Mouse (Mus musculus) megakaryocyte, embryonic 14.5 days (primary cell): ENCODE results near the gene Stpg1.

Source experiments
- FLI1 ChIP-seq: IDR thresholded peaks from 2 replicates; pipeline ENCODE4 v1.6.1; 2012; ENCODE audit warnings: low read length, inconsistent platforms, mixed read lengths
- GATA1 ChIP-seq: IDR thresholded peaks from 3 replicates; pipeline ENCODE4 v1.6.1; 2012; ENCODE audit warnings: mixed read lengths, low read length, inconsistent platforms, borderline replicate concordance

DNA sequence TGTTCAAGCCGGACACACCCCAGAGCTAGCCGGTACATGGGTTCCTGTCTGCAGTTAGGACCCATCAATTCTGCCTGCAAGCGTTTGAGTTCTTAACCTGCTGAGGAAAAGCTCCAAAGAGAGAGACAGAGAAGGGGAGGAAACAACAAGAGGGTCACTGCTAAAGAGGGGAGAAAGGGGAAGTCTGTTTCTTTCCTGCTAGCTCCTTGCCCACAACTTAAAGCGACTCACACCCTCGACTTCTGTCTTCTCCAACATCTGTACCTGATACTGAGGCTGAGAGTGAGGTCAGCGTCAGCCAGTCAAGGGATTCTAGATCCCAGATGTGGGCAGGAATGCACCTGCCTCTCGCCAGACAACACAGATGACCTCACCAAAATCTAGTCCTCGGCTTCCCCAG, 77.7 kb downstream of the Stpg1 start:
- TF ChIP-seq FLI1 (no peak), GATA1 (no peak)
